Mouse (Mus musculus) testis, adult 2 months (tissue): ENCODE results near the gene Bbs9. TPM values are rescaled to one million over a fixed set of nuclear protein-coding genes. Genes with fewer than 3 reads are reported as not detected.

Source experiments
- H3K27ac ChIP-seq: fragments of 200-500 bp; 2 replicates; pipeline ENCODE4 v1.5.1; 2012; ENCODE audit warnings: low read depth, low read length; ENCODE audit not compliant: control insufficient read depth, insufficient read depth
- H3K27me3 ChIP-seq: fragments of 200-500 bp; 2 replicates; pipeline ENCODE4 v1.6.1; 2012; ENCODE audit warnings: mild to moderate bottlenecking, low read length, moderate library complexity; ENCODE audit not compliant: control insufficient read depth, insufficient read depth
- H3K36me3 ChIP-seq: fragments of 200-500 bp; 2 replicates; pipeline ENCODE4 v1.6.1; 2012; ENCODE audit warnings: mild to moderate bottlenecking, low read length; ENCODE audit not compliant: control insufficient read depth, insufficient read depth
- H3K4me1 ChIP-seq: fragments of 200-500 bp; 2 replicates; pipeline ENCODE4 v1.6.1; 2012; ENCODE audit warnings: low read length; ENCODE audit not compliant: control insufficient read depth, insufficient read depth
- H3K4me3 ChIP-seq: fragments of 200-500 bp; 2 replicates; pipeline ENCODE4 v1.5.1; 2012; ENCODE audit warnings: low read depth, mild to moderate bottlenecking, low read length, moderate library complexity, mixed read lengths; ENCODE audit not compliant: control insufficient read depth
- CTCF ChIP-seq: fragments of 200-500 bp; IDR thresholded peaks from 2 replicates; pipeline ENCODE4 v1.5.1; 2012; ENCODE audit warnings: low read depth, mild to moderate bottlenecking, inconsistent platforms, low read length, moderate library complexity; ENCODE audit not compliant: control insufficient read depth, insufficient read depth, insufficient replicate concordance
- POLR2A ChIP-seq: fragments of 200-500 bp; IDR thresholded peaks from 2 replicates; pipeline ENCODE4 v1.6.1; 2012; ENCODE audit warnings: low read depth, mild to moderate bottlenecking, inconsistent platforms, low read length, moderate library complexity; ENCODE audit not compliant: control insufficient read depth
- polyA plus RNA-seq: library from polyadenylated mRNA; depleted of rRNA; stranded (reverse); fragments of >200 nt; gene quantifications from 2 replicates; pipeline ENCODE4 v1.2.3, GENCODE M21; 2012

Gene Bbs9
- polyA plus RNA-seq, 1 experiment = 55.3 TPM

GRCm38 (mm10) chr9:22765618-22766220 is 290.2 kb downstream of the Bbs9 start:
- no peaks in the 10 kb centered on the region for H3K4me1 ChIP-seq
- TF ChIP-seq POLR2A (no peak), CTCF (no peak)
- no peak overlapping the region for H3K4me3 ChIP-seq
- H3K27me3 ChIP-seq = no peaks in the 10 kb centered on the region
- no peaks in the 10 kb centered on the region for H3K36me3 ChIP-seq
- no peak overlapping the region for H3K27ac ChIP-seq

DNA sequence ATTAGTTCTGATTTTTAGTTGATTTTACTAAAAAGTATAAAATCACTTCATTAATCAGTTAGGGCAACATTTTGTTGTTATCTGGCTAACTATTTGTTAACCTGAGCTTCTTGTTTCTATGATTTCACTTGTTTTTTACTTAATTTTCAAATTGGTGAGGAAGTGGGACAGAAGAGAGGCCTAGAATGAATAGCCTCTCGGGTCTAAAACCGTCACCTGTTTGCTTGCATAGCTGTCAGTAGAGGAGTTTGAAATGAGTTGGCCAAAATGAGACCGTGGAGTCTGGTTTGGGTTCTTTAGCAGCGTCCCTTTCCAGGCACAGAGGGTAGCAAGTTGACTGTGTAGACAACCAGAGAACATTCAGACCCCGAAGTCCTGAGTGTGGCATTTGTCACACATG is 291.6 kb downstream of the Bbs9 start:
- no peaks in the 10 kb centered on the region for H3K27me3 ChIP-seq
- H3K27ac ChIP-seq = no peak overlapping the region
- H3K4me3 ChIP-seq = no peak overlapping the region
- TF ChIP-seq POLR2A (no peak), CTCF (no peak)
- H3K36me3 ChIP-seq = no peaks in the 10 kb centered on the region
- H3K4me1 ChIP-seq = no peaks in the 10 kb centered on the region

DNA sequence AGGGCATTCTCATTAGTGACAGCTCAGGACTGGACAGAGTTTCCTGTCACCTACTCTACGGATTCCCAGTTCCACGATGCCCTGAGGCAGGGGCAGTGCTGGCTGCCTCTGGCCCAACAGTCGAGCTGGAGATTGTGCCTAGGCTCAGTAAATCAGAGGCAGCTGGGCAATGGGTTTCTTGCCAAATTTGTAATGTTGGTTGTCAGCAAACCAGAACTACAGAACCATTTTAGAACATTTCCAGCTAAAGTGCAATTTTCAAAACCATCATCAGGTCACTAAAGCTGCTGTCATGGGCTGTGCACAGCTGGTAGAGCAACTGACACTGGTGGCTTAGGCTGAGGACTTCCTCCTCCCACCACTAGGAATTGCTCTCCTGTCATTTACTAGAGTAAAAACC is 292.3 kb downstream of the Bbs9 start:
- Histone ChIP-seq H3K27me3 (no peaks in the 10 kb centered on the region), H3K4me3 (no peak overlapping the region), H3K4me1 (no peaks in the 10 kb centered on the region), H3K36me3 (no peaks in the 10 kb centered on the region), H3K27ac (no peak overlapping the region)
- no peak for TF ChIP-seq POLR2A
- no peak for TF ChIP-seq CTCF

- Histone ChIP-seq H3K4me3 (no peak overlapping the region), H3K36me3 (no peaks in the 10 kb centered on the region), H3K27me3 (no peaks in the 10 kb centered on the region), H3K27ac (no peak overlapping the region), H3K4me1 (no peaks in the 10 kb centered on the region)
- no peak for TF ChIP-seq POLR2A
Observed at GRCm38 (mm10) chr9:22771785-22772184, 296.3 kb downstream of the Bbs9 start.

GRCm38 (mm10) chr9:22776246-22776961 is 300.9 kb downstream of the Bbs9 start:
- TF ChIP-seq CTCF (no peak), POLR2A (no peak)
- Histone ChIP-seq H3K36me3 (no peaks in the 10 kb centered on the region), H3K4me3 (no peak overlapping the region), H3K4me1 (no peaks in the 10 kb centered on the region), H3K27ac (no peak overlapping the region), H3K27me3 (no peaks in the 10 kb centered on the region)

- no peaks in the 10 kb centered on the region for H3K36me3 ChIP-seq
- H3K4me1 ChIP-seq = no peaks in the 10 kb centered on the region
- H3K27me3 ChIP-seq = no peaks in the 10 kb centered on the region
- H3K4me3 ChIP-seq = no peak overlapping the region
- H3K27ac ChIP-seq = no peak overlapping the region
- TF ChIP-seq CTCF = no peak
- TF ChIP-seq POLR2A = no peak
Observed at GRCm38 (mm10) chr9:22777425-22777824, 301.9 kb downstream of the Bbs9 start.

- no peak for TF ChIP-seq POLR2A
- no peak for TF ChIP-seq CTCF
- no peaks in the 10 kb centered on the region for H3K27me3 ChIP-seq
- H3K4me1 ChIP-seq = no peaks in the 10 kb centered on the region
- no peaks in the 10 kb centered on the region for H3K36me3 ChIP-seq
- H3K27ac ChIP-seq = no peak overlapping the region
- no peak overlapping the region for H3K4me3 ChIP-seq
Observed at GRCm38 (mm10) chr9:22779631-22780030, 304.1 kb downstream of the Bbs9 start.

GRCm38 (mm10) chr9:22786006-22786405 is 310.5 kb downstream of the Bbs9 start:
- Histone ChIP-seq H3K27me3 (no peaks in the 10 kb centered on the region), H3K4me3 (no peak overlapping the region), H3K27ac (no peak overlapping the region), H3K4me1 (no peaks in the 10 kb centered on the region), H3K36me3 (no peaks in the 10 kb centered on the region)
- no peak for TF ChIP-seq POLR2A
- TF ChIP-seq CTCF = no peak
